Mouse (Mus musculus) midbrain, embryonic 14.5 days (tissue): ENCODE measurements around the gene Uchl1. TPM values are rescaled to one million over a fixed set of nuclear protein-coding genes. Genes with fewer than 3 reads are reported as not detected.

Experiments used
- ATAC-seq: fragments of 200-750 bp; cut with Nextera tagmentation; 2 replicates; pipeline ENCODE4 v1.8.0; 2017; ENCODE audit warnings: moderate number of reproducible peaks, moderate library complexity; ENCODE audit not compliant: low FRiP score, low TSS enrichment
- DNase-seq: peaks from one replicate; pipeline ENCODE4 v3.0.0-alpha.2; 2015
- H3K27ac ChIP-seq: fragments of 300-500 bp; sonication (generic); replicated peaks from 2 replicates; pipeline ENCODE4 v1.5.1; 2014; ENCODE audit warnings: mild to moderate bottlenecking, low read depth, low read length, moderate library complexity
- H3K27me3 ChIP-seq: fragments of 300-500 bp; sonication (generic); 2 replicates; pipeline ENCODE4 v1.6.1; 2014; ENCODE audit warnings: low read length, control low read depth, mixed read lengths; ENCODE audit not compliant: control insufficient read depth, insufficient read depth
- H3K36me3 ChIP-seq: fragments of 300-500 bp; sonication (generic); 2 replicates; pipeline ENCODE4 v1.6.1; 2014; ENCODE audit warnings: low read length, control low read depth; ENCODE audit not compliant: control insufficient read depth, insufficient read depth
- H3K4me1 ChIP-seq: fragments of 300-500 bp; sonication (generic); 2 replicates; pipeline ENCODE4 v1.6.1; 2014; ENCODE audit warnings: mild to moderate bottlenecking, antibody characterized with exemption, low read length, control low read depth; ENCODE audit not compliant: control insufficient read depth, insufficient read depth
- H3K4me2 ChIP-seq: fragments of 300-500 bp; sonication (generic); 2 replicates; pipeline ENCODE4 v1.6.1; 2014; ENCODE audit warnings: mild to moderate bottlenecking, low read length, moderate library complexity
- H3K4me3 ChIP-seq: fragments of 300-500 bp; sonication (generic); replicated peaks from 2 replicates; pipeline ENCODE4 v1.5.1; 2014; ENCODE audit warnings: low read depth, low read length
- H3K9ac ChIP-seq: fragments of 300-500 bp; sonication (generic); replicated peaks from 2 replicates; pipeline ENCODE4 v1.6.1; 2014; ENCODE audit warnings: mild to moderate bottlenecking, low read length, moderate library complexity
- H3K9me3 ChIP-seq: fragments of 300-500 bp; sonication (generic); 2 replicates; pipeline ENCODE4 v1.6.1; 2016; ENCODE audit warnings: low read length, control low read depth, mixed read lengths; ENCODE audit not compliant: control insufficient read depth
- WGBS: fragments of 180-500 bp; shearing (Covaris S2); extraction: QIAGEN DNeasy Blood & Tissue Kit; methylation state at CpG from one replicate; pipeline ENCODE4 v1.1.7; 2014; 5-methylcytosine and 5-hydroxymethylcytosine counted together
- polyA plus RNA-seq: library from polyadenylated mRNA; unstranded; fragments of >200 nt; fragmentation: Nextera tagmentation; extraction: Ambion mirVana; gene quantifications from 2 replicates; pipeline ENCODE4 v1.2.1, GENCODE M21; 2014

Gene Uchl1
- polyA plus RNA-seq, 1 experiment from 2014 or later, result 1,445 TPM

- ATAC-seq (no peak), DNase-seq (no peak)
- H3K27ac ChIP-seq, result no peak overlapping the region
- H3K4me1 ChIP-seq, result peaks cover 12% of the 10 kb centered on the region
- H3K4me3 ChIP-seq, result no peak overlapping the region
- no peaks in the 10 kb centered on the region for H3K27me3 ChIP-seq
- H3K36me3 ChIP-seq, result no peaks in the 10 kb centered on the region
- 46% methylated on average over 4 of the region's 4 CpGs for WGBS
- H3K9me3 ChIP-seq, result no peaks in the 10 kb centered on the region
- no peak overlapping the region for H3K4me2 ChIP-seq
- H3K9ac ChIP-seq, result no peak overlapping the region
Measured at GRCm38 (mm10) chr5:66717931-66718330, 42.0 kb downstream of the Uchl1 start.

DNA sequence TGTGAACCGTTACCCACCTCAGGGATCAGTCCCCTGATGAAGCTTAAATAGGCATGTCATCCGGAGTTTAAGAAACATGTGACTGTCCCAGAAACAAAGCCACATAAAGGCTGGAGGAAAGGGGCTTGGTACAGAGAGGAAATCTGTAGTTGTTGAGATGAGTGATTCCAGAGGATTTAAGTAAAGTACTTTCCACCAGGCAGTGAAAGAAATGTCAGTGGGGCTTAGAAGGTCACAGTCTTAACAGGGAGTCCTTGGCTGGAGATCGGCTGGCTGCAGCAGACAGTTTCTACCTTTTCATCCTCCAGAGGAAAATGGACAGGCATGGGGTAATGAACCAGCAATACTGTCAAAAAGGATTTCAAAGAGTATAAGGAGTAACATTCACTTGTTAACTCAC is 42.5 kb downstream of the Uchl1 start:
- Histone ChIP-seq H3K27ac (no peak overlapping the region), H3K4me3 (no peak overlapping the region), H3K4me2 (no peak overlapping the region), H3K4me1 (peaks cover 15% of the 10 kb centered on the region), H3K9me3 (no peaks in the 10 kb centered on the region), H3K27me3 (no peaks in the 10 kb centered on the region), H3K36me3 (no peaks in the 10 kb centered on the region), H3K9ac (no peak overlapping the region)
- ATAC-seq, result no peak
- DNase-seq, result no peak
- WGBS, result 21% methylated on average over 3 of the region's 3 CpGs

GRCm38 (mm10) chr5:66718880-66719279 is 43.0 kb downstream of the Uchl1 start:
- Histone ChIP-seq H3K9ac (no peak overlapping the region), H3K27me3 (no peaks in the 10 kb centered on the region), H3K4me2 (no peak overlapping the region), H3K36me3 (no peaks in the 10 kb centered on the region), H3K9me3 (no peaks in the 10 kb centered on the region), H3K4me3 (no peak overlapping the region), H3K27ac (no peak overlapping the region), H3K4me1 (peaks cover 15% of the 10 kb centered on the region)
- 77% methylated on average over 7 of the region's 7 CpGs for WGBS
- DNase-seq, result no peak
- no peak for ATAC-seq

DNA sequence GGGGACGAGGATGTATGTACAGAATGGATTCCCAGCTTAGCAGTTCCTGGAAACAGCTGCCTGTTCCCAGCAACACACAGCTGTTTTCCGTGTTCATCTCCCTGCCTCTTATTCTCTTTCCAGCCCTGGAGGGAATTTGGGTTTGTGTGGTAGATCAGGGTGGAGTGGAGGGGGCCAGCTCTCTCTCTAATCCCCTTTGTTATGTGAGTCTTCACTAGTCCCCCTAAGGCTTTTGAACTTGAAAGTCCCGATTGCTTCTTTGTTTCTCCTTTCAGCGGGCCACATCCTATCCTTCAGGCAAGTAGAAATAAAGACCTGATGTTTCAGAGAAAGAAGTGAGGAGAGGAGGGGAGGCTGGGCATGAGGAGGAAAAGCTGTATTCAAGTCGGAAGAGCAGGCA is 45.0 kb downstream of the Uchl1 start:
- Histone ChIP-seq H3K27ac (no peak overlapping the region), H3K9ac (no peak overlapping the region), H3K27me3 (no peaks in the 10 kb centered on the region), H3K9me3 (no peaks in the 10 kb centered on the region), H3K4me1 (peaks cover 15% of the 10 kb centered on the region), H3K4me3 (no peak overlapping the region), H3K36me3 (no peaks in the 10 kb centered on the region), H3K4me2 (no peak overlapping the region)
- ATAC-seq, result peak; percentile 50; the same call in 1 of the 2 replicates
- DNase-seq, result peak; percentile 59
- WGBS, result 5% methylated on average over 5 of the region's 5 CpGs

DNA sequence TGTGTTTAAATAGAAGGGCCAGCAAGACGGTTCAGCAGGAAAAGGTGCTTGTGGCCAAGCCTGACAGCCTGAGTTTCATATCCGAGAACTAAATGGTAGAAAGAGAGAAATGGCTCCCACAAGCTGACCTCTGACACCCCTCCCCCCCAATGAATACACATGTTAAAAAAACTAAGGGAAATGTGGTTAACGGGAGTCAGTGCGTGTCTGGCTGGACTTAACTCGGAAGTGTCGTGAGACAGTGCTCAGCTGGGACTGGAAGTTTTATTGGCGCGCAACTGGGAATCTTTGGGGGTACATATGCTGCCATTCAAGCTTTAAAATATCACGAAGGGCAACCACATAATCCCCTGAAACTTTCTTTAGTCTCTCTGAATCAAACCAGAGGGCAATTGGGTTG is 46.7 kb downstream of the Uchl1 start:
- no peak overlapping the region for H3K9ac ChIP-seq
- ATAC-seq, result no peak
- WGBS, result 65% methylated on average over 9 of the region's 9 CpGs
- H3K4me3 ChIP-seq, result no peak overlapping the region
- no peak overlapping the region for H3K27ac ChIP-seq
- H3K27me3 ChIP-seq, result no peaks in the 10 kb centered on the region
- H3K9me3 ChIP-seq, result no peaks in the 10 kb centered on the region
- no peaks in the 10 kb centered on the region for H3K36me3 ChIP-seq
- H3K4me2 ChIP-seq, result no peak overlapping the region
- no peak for DNase-seq
- peaks cover 15% of the 10 kb centered on the region for H3K4me1 ChIP-seq

- no peak overlapping the region for H3K9ac ChIP-seq
- no peak overlapping the region for H3K4me2 ChIP-seq
- no peaks in the 10 kb centered on the region for H3K27me3 ChIP-seq
- H3K9me3 ChIP-seq, result no peaks in the 10 kb centered on the region
- no peak overlapping the region for H3K4me3 ChIP-seq
- no peaks in the 10 kb centered on the region for H3K36me3 ChIP-seq
- ATAC-seq (no peak), DNase-seq (peak; percentile 29)
- H3K27ac ChIP-seq, result 0 out of 2 replicates have a peak overlapping the region, but pooled peaks have one; percentile 22
- WGBS, result 28% methylated on average over 4 of the region's 4 CpGs
- H3K4me1 ChIP-seq, result peaks cover 15% of the 10 kb centered on the region
Measured at GRCm38 (mm10) chr5:66723037-66723436, 47.1 kb downstream of the Uchl1 start.

- Histone ChIP-seq H3K9ac (no peak overlapping the region), H3K27ac (0 out of 2 replicates have a peak overlapping the region, but pooled peaks have one; percentile 22), H3K4me2 (no peak overlapping the region), H3K27me3 (no peaks in the 10 kb centered on the region), H3K4me3 (no peak overlapping the region), H3K36me3 (no peaks in the 10 kb centered on the region), H3K4me1 (peaks cover 12% of the 10 kb centered on the region), H3K9me3 (no peaks in the 10 kb centered on the region)
- DNase-seq (no peak), ATAC-seq (no peak)
- 86% methylated on average over 3 of the region's 3 CpGs for WGBS
Measured at GRCm38 (mm10) chr5:66723626-66724025, 47.7 kb downstream of the Uchl1 start.

- no peaks in the 10 kb centered on the region for H3K27me3 ChIP-seq
- H3K4me3 ChIP-seq, result no peak overlapping the region
- DNase-seq, result no peak
- no peak for ATAC-seq
- 90% methylated on average over 4 of the region's 4 CpGs for WGBS
- no peak overlapping the region for H3K27ac ChIP-seq
- peaks cover 10% of the 10 kb centered on the region; the same call in 1 of the 2 replicates for H3K4me1 ChIP-seq
- H3K9ac ChIP-seq, result no peak overlapping the region
- no peaks in the 10 kb centered on the region for H3K36me3 ChIP-seq
- H3K9me3 ChIP-seq, result no peaks in the 10 kb centered on the region
- H3K4me2 ChIP-seq, result no peak overlapping the region
Measured at GRCm38 (mm10) chr5:66729306-66729705, 53.4 kb downstream of the Uchl1 start.

DNA sequence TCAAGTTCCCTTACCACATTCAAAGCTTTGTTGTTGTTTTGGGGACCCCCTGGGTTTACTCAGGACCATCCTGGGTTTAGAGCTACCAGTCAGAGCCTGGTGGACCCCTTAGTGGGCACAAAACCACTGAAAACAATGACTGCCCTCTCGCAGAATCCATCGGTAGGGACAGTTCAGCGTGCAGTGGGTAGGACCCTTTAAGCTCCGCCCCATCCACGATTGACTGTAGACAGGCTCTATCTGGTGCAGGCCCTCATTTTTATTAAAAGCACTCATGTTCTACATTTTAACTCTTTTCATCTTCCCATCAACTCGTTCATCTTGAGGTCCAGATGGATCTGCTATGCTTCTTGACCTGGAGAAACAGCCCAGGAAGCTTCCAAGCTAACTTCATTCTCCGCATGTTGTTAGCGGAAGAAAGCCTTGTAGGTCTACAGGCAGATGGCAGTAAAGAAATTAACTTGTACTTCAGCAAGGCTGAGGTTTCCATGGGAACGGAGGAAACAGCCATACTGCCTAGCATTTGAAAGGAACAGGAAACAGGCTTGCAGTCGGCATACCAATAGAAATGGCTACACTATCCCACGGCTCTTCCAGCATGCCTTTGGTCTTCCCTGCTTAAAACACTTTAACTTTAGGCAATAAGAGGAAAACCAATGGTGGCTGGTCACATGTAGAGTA is 54.9 kb downstream of the Uchl1 start:
- peak; percentile 88 for ATAC-seq
- 16% methylated on average over 11 of the region's 11 CpGs for WGBS
- Histone ChIP-seq H3K9ac (no peak overlapping the region), H3K4me3 (no peak overlapping the region), H3K4me2 (peak overlapping the region; percentile 29), H3K27me3 (no peaks in the 10 kb centered on the region), H3K9me3 (no peaks in the 10 kb centered on the region), H3K36me3 (no peaks in the 10 kb centered on the region), H3K27ac (peak overlapping the region; percentile 45; the same call in 1 of the 2 replicates), H3K4me1 (peaks cover 10% of the 10 kb centered on the region; the same call in 1 of the 2 replicates)
- peak; percentile 94 for DNase-seq
